Mouse (Mus musculus): ENCODE data around the gene Tspyl1. TPM values are rescaled to one million over a fixed set of nuclear protein-coding genes. Genes with fewer than 3 reads are reported as not detected.

The Tspyl1 gene
- total and polyA plus RNA-seq, 3 experiments, result 10.8 to 16.3 TPM; not detected in 1

GRCm38 (mm10) chr10:34238536-34238935 is 43.5 kb upstream of the Tspyl1 start:
- DNase-seq (ENCODE audit: low read depth, low spot score), result peak; percentile 27
- Histone ChIP-seq H3K27me3 (ENCODE audit: control insufficient read depth in 1 of 2, insufficient read depth in 2 of 2, low read length in 2 of 2) (no peaks in the 10 kb centered on the region; a peak in 1 of 4 replicates), H3K9ac (ENCODE audit: control insufficient read depth, low read depth, low read length, poor library complexity, severe bottlenecking) (no peak overlapping the region), H3K9me3 (replicated peaks; ENCODE audit: insufficient read depth, low read length) (no peaks in the 10 kb centered on the region), H3K27ac (ENCODE audit: control insufficient read depth, low read depth, low read length) (no peak overlapping the region), H3K36me3 (ENCODE audit: control insufficient read depth in 1 of 2, insufficient read depth in 2 of 2, low read length in 2 of 2) (no peaks in the 10 kb centered on the region), H3K79me2 (ENCODE audit: control insufficient read depth, insufficient read depth, low read length, poor library complexity) (no peaks in the 10 kb centered on the region), H3K4me1 (ENCODE audit: control insufficient read depth in 1 of 2, insufficient read depth in 2 of 2, low read length in 2 of 2) (no peaks in the 10 kb centered on the region), H3K4me3 (ENCODE audit: control insufficient read depth in 1 of 2, insufficient read depth in 1 of 2, low read depth in 2 of 2, low read length in 2 of 2) (no peak overlapping the region)
- TF ChIP-seq GATA1 (IDR thresholded peaks at IDR 0.05; ENCODE audit: low read depth, low read length) (0 out of 2 replicates have a peak, but pooled peaks have one; percentile 26), MAZ (IDR thresholded peaks at IDR 0.05; ENCODE audit: low read depth, low read length) (no peak), EP300 (IDR thresholded peaks at IDR 0.05; ENCODE audit: low read depth in 1 of 2, low read length in 2 of 2) (peak in 1 of 2 experiments; percentile 10; a peak in 2 of 4 replicates)

GRCm38 (mm10) chr10:34244745-34245144 is 37.2 kb upstream of the Tspyl1 start:
- no peaks in the 10 kb centered on the region for H3K9me3 ChIP-seq (replicated peaks; ENCODE audit: insufficient read depth, low read length)
- H3K27me3 ChIP-seq (ENCODE audit: control insufficient read depth in 1 of 2, insufficient read depth in 2 of 2, low read length in 2 of 2), result no peaks in the 10 kb centered on the region; a peak in 1 of 4 replicates
- no peak overlapping the region for H3K9ac ChIP-seq (ENCODE audit: control insufficient read depth, low read depth, low read length, poor library complexity, severe bottlenecking)
- H3K79me2 ChIP-seq (ENCODE audit: control insufficient read depth, insufficient read depth, low read length, poor library complexity), result no peaks in the 10 kb centered on the region
- no peak for TF ChIP-seq ELF1 (IDR thresholded peaks at IDR 0.05; ENCODE audit: low read depth, low read length)
- no peak for TF ChIP-seq MXI1 (IDR thresholded peaks at IDR 0.05; ENCODE audit: low read depth, low read length)
- no peak for TF ChIP-seq BHLHE40 (IDR thresholded peaks at IDR 0.05; ENCODE audit: borderline replicate concordance, low read depth, low read length)
- no peak for TF ChIP-seq ZC3H11A (IDR thresholded peaks at IDR 0.05; ENCODE audit: low read depth, low read length)
- no peak for TF ChIP-seq RCOR1 (IDR thresholded peaks at IDR 0.05; ENCODE audit: low read depth, low read length)
- TF ChIP-seq CTCF (IDR thresholded peaks at IDR 0.05 in 2 of 3, conservative IDR thresholded peaks at IDR 0.05 in 1 of 3; ENCODE audit: control insufficient read depth in 1 of 3, insufficient read depth in 1 of 3, low read depth in 2 of 3, low read length in 3 of 3, poor library complexity in 1 of 3, severe bottlenecking in 1 of 3), result no peak
- no peak for TF ChIP-seq ZNF384 (IDR thresholded peaks at IDR 0.05; ENCODE audit: low read depth, low read length)
- TF ChIP-seq HCFC1 (IDR thresholded peaks at IDR 0.05; ENCODE audit: low read depth, low read length), result no peak
- no peak for TF ChIP-seq CHD2 (IDR thresholded peaks at IDR 0.05; ENCODE audit: low read length)
- TF ChIP-seq UBTF (IDR thresholded peaks at IDR 0.05; ENCODE audit: borderline replicate concordance, insufficient read depth, low read depth, low read length), result no peak
- no peak for TF ChIP-seq NRF1 (IDR thresholded peaks at IDR 0.05; ENCODE audit: insufficient read depth, low read depth, low read length, poor library complexity, severe bottlenecking)
- no peak for TF ChIP-seq SMC3 (IDR thresholded peaks at IDR 0.05; ENCODE audit: low read depth, low read length)
- TF ChIP-seq USF1 (IDR thresholded peaks at IDR 0.05; ENCODE audit: low read depth, low read length), result no peak
- no peak for TF ChIP-seq TCF12 (IDR thresholded peaks at IDR 0.05; ENCODE audit: low read depth, low read length)
- TF ChIP-seq MAX (IDR thresholded peaks at IDR 0.05; ENCODE audit: low read length), result no peak
- no peak for TF ChIP-seq MYC (IDR thresholded peaks at IDR 0.05; ENCODE audit: low read depth, low read length)
- no peak for TF ChIP-seq MAFK (IDR thresholded peaks at IDR 0.05; ENCODE audit: borderline replicate concordance, low read depth, low read length)
- TF ChIP-seq GABPA (IDR thresholded peaks at IDR 0.05; ENCODE audit: low read depth, low read length), result no peak
- no peak for DNase-seq (ENCODE audit: low read depth, low spot score)
- no peaks in the 10 kb centered on the region for H3K36me3 ChIP-seq (ENCODE audit: control insufficient read depth in 1 of 2, insufficient read depth in 2 of 2, low read length in 2 of 2)
- no peak overlapping the region for H3K4me3 ChIP-seq (ENCODE audit: control insufficient read depth in 1 of 2, insufficient read depth in 1 of 2, low read depth in 2 of 2, low read length in 2 of 2)
- no peaks in the 10 kb centered on the region for H3K4me1 ChIP-seq (ENCODE audit: control insufficient read depth in 1 of 2, insufficient read depth in 2 of 2, low read length in 2 of 2)
- no peak overlapping the region for H3K27ac ChIP-seq (ENCODE audit: control insufficient read depth, low read depth, low read length)

All from MEL (cell line).